Mouse (Mus musculus): Measurements from ENCODE around the gene Nadk2. TPM values are rescaled to one million over a fixed set of nuclear protein-coding genes. Genes with fewer than 3 reads are reported as not detected.
A peak's percentile ranks its signal among the peaks of the same experiment; 100 is the strongest.

Nadk2 gene
- polyA plus RNA-seq, 1 experiment from 2014 or later, result 103 TPM

- H3K9me3 ChIP-seq (replicated peaks), result no peaks in the 10 kb centered on the region
- H3K4me1 ChIP-seq (replicated peaks), result peaks cover 65% of the 10 kb centered on the region
- H3K27ac ChIP-seq, result peak overlapping the region; percentile 100
- no peaks in the 10 kb centered on the region for H3K27me3 ChIP-seq
- ATAC-seq (ENCODE audit: low read depth), result no peak
- H3K9ac ChIP-seq, result peak overlapping the region; percentile 100
- 7% methylated on average over 2 of the region's 2 CpGs for WGBS (ENCODE audit: insufficient replicate concordance)
- H3K4me2 ChIP-seq, result peak overlapping the region; percentile 81
- DNase-seq, result no peak
- H3K4me3 ChIP-seq (replicated peaks), result peak overlapping the region; percentile 99
- H3K36me3 ChIP-seq, result peaks cover 22% of the 10 kb centered on the region
Observed at GRCm38 (mm10) chr15:9074139-9074538, 3.1 kb downstream of the Nadk2 start.

GRCm38 (mm10) chr15:9074671-9075070 is 3.6 kb downstream of the Nadk2 start:
- Histone ChIP-seq H3K4me1 (replicated peaks) (peaks cover 66% of the 10 kb centered on the region), H3K4me3 (replicated peaks) (peak overlapping the region; percentile 99), H3K4me2 (peak overlapping the region; percentile 81), H3K27ac (peak overlapping the region; percentile 100), H3K9me3 (replicated peaks) (no peaks in the 10 kb centered on the region), H3K27me3 (no peaks in the 10 kb centered on the region), H3K36me3 (peaks cover 22% of the 10 kb centered on the region), H3K9ac (peak overlapping the region; percentile 100)
- DNase-seq (peak; percentile 89), ATAC-seq (ENCODE audit: low read depth) (peak; percentile 79)
- 2% methylated on average over 4 of the region's 4 CpGs for WGBS (ENCODE audit: insufficient replicate concordance)

- Histone ChIP-seq H3K4me1 (replicated peaks) (peaks cover 66% of the 10 kb centered on the region), H3K27me3 (no peaks in the 10 kb centered on the region), H3K9me3 (replicated peaks) (no peaks in the 10 kb centered on the region), H3K27ac (peak overlapping the region; percentile 100), H3K4me2 (peak overlapping the region; percentile 81), H3K4me3 (replicated peaks) (peak overlapping the region; percentile 99), H3K36me3 (peaks cover 22% of the 10 kb centered on the region), H3K9ac (peak overlapping the region; percentile 100)
- DNase-seq, result no peak
- 28% methylated on average over 14 of the region's 14 CpGs for WGBS (ENCODE audit: insufficient replicate concordance)
- no peak for ATAC-seq (ENCODE audit: low read depth)
Observed at GRCm38 (mm10) chr15:9075608-9076200, 4.6 kb downstream of the Nadk2 start.

GRCm38 (mm10) chr15:9078481-9079300 is 7.6 kb downstream of the Nadk2 start:
- Histone ChIP-seq H3K4me2 (peak overlapping the region; percentile 77), H3K4me1 (replicated peaks) (peaks cover 91% of the 10 kb centered on the region), H3K27ac (peak overlapping the region; percentile 100), H3K27me3 (no peaks in the 10 kb centered on the region), H3K4me3 (replicated peaks) (peak overlapping the region; percentile 50), H3K36me3 (peaks cover 44% of the 10 kb centered on the region), H3K9ac (peak overlapping the region; percentile 79), H3K9me3 (replicated peaks) (no peaks in the 10 kb centered on the region)
- WGBS (ENCODE audit: insufficient replicate concordance), result 11% methylated on average over 12 of the region's 12 CpGs
- ATAC-seq (ENCODE audit: low read depth), result peak; percentile 77
- peak; percentile 74 for DNase-seq

- H3K9me3 ChIP-seq (replicated peaks), result no peaks in the 10 kb centered on the region
- peak overlapping the region; percentile 77 for H3K4me2 ChIP-seq
- ATAC-seq (ENCODE audit: low read depth), result no peak
- 19% methylated on average over 5 of the region's 5 CpGs for WGBS (ENCODE audit: insufficient replicate concordance)
- peaks cover 90% of the 10 kb centered on the region for H3K4me1 ChIP-seq (replicated peaks)
- H3K4me3 ChIP-seq (replicated peaks), result peak overlapping the region; percentile 50
- DNase-seq, result no peak
- H3K27me3 ChIP-seq, result no peaks in the 10 kb centered on the region
- H3K36me3 ChIP-seq, result peaks cover 53% of the 10 kb centered on the region
- H3K9ac ChIP-seq, result peak overlapping the region; percentile 79
- peak overlapping the region; percentile 100 for H3K27ac ChIP-seq
Observed at GRCm38 (mm10) chr15:9079626-9080025, 8.6 kb downstream of the Nadk2 start.

- H3K4me2 ChIP-seq, result peak overlapping the region; percentile 77
- ATAC-seq (ENCODE audit: low read depth), result peak; percentile 20; the same call in 1 of the 2 replicates
Observed at GRCm38 (mm10) chr15:9080206-9080605, 9.1 kb downstream of the Nadk2 start.

GRCm38 (mm10) chr15:9081294-9081693 is 10.2 kb downstream of the Nadk2 start:
- WGBS (ENCODE audit: insufficient replicate concordance), result 27% methylated on average over 3 of the region's 3 CpGs
- ATAC-seq (ENCODE audit: low read depth) (peak; percentile 35), DNase-seq (no peak)
- Histone ChIP-seq H3K27me3 (no peaks in the 10 kb centered on the region), H3K4me2 (peak overlapping the region; percentile 77), H3K9me3 (replicated peaks) (no peaks in the 10 kb centered on the region), H3K4me1 (replicated peaks) (peaks cover 90% of the 10 kb centered on the region), H3K4me3 (replicated peaks) (peak overlapping the region; percentile 20), H3K27ac (peak overlapping the region; percentile 100), H3K9ac (peak overlapping the region; percentile 59), H3K36me3 (peaks cover 57% of the 10 kb centered on the region)

More at GRCm38 (mm10) chr15:9080206-9080605, 9.1 kb downstream of the Nadk2 start:
- Histone ChIP-seq H3K9me3 (replicated peaks) (no peaks in the 10 kb centered on the region), H3K4me1 (replicated peaks) (peaks cover 90% of the 10 kb centered on the region), H3K4me3 (replicated peaks) (peak overlapping the region; percentile 50), H3K9ac (peak overlapping the region; percentile 58), H3K36me3 (peaks cover 57% of the 10 kb centered on the region), H3K27ac (peak overlapping the region; percentile 100), H3K27me3 (no peaks in the 10 kb centered on the region)
- 9% methylated on average over 4 of the region's 4 CpGs for WGBS (ENCODE audit: insufficient replicate concordance)
- no peak for DNase-seq

GRCm38 (mm10) chr15:9082753-9083152 is 11.7 kb downstream of the Nadk2 start:
- no peak for DNase-seq
- WGBS (ENCODE audit: insufficient replicate concordance), result 82% methylated on average over 9 of the region's 9 CpGs
- ATAC-seq (ENCODE audit: low read depth), result no peak

GRCm38 (mm10) chr15:9086813-9087212 is 15.8 kb downstream of the Nadk2 start:
- Histone ChIP-seq H3K9me3 (replicated peaks) (no peaks in the 10 kb centered on the region), H3K4me3 (replicated peaks) (no peak overlapping the region), H3K36me3 (peaks cover 91% of the 10 kb centered on the region), H3K4me2 (peak overlapping the region; percentile 28), H3K27me3 (no peaks in the 10 kb centered on the region), H3K9ac (peak overlapping the region; percentile 47), H3K4me1 (replicated peaks) (peaks cover 87% of the 10 kb centered on the region), H3K27ac (peak overlapping the region; percentile 78)
- DNase-seq (peak; percentile 68), ATAC-seq (ENCODE audit: low read depth) (peak; percentile 87)
- 60% methylated on average over 11 of the region's 11 CpGs for WGBS (ENCODE audit: insufficient replicate concordance)

More at GRCm38 (mm10) chr15:9082753-9083152, 11.7 kb downstream of the Nadk2 start:
- Histone ChIP-seq H3K27ac (peak overlapping the region; percentile 74), H3K4me3 (replicated peaks) (no peak overlapping the region), H3K4me1 (replicated peaks) (peaks cover 91% of the 10 kb centered on the region), H3K36me3 (peaks cover 62% of the 10 kb centered on the region), H3K9ac (no peak overlapping the region), H3K4me2 (0 out of 2 replicates have a peak overlapping the region, but pooled peaks have one; percentile 20), H3K9me3 (replicated peaks) (no peaks in the 10 kb centered on the region), H3K27me3 (no peaks in the 10 kb centered on the region)

- Histone ChIP-seq H3K27me3 (no peaks in the 10 kb centered on the region), H3K4me3 (replicated peaks) (no peak overlapping the region), H3K9ac (no peak overlapping the region; the same call in 1 of the 2 replicates), H3K4me2 (no peak overlapping the region), H3K36me3 (peaks cover 96% of the 10 kb centered on the region), H3K27ac (peak overlapping the region; percentile 78), H3K4me1 (replicated peaks) (peaks cover 84% of the 10 kb centered on the region), H3K9me3 (replicated peaks) (no peaks in the 10 kb centered on the region)
- DNase-seq (no peak), ATAC-seq (ENCODE audit: low read depth) (no peak)
- 81% methylated on average over 5 of the region's 5 CpGs for WGBS (ENCODE audit: insufficient replicate concordance)
Observed at GRCm38 (mm10) chr15:9087421-9087820, 16.4 kb downstream of the Nadk2 start.

GRCm38 (mm10) chr15:9087895-9088682 is 17.0 kb downstream of the Nadk2 start:
- Histone ChIP-seq H3K27ac (peak overlapping the region; percentile 78; the same call in 1 of the 2 replicates), H3K27me3 (no peaks in the 10 kb centered on the region), H3K4me3 (replicated peaks) (no peak overlapping the region), H3K36me3 (peaks cover 98% of the 10 kb centered on the region), H3K4me1 (replicated peaks) (peaks cover 86% of the 10 kb centered on the region), H3K9ac (0 out of 2 replicates have a peak overlapping the region, but pooled peaks have one; percentile 17), H3K4me2 (no peak overlapping the region), H3K9me3 (replicated peaks) (no peaks in the 10 kb centered on the region)
- WGBS (ENCODE audit: insufficient replicate concordance), result 86% methylated on average over 17 of the region's 17 CpGs
- ATAC-seq (ENCODE audit: low read depth) (no peak), DNase-seq (no peak)

Measured in liver, embryonic 13.5 days (tissue).